Mouse (Mus musculus): ENCODE measurements around the gene Cyp2c70. TPM values are rescaled to one million over a fixed set of nuclear protein-coding genes. Genes with fewer than 3 reads are reported as not detected.
"Not testable (repeated sequence)": the region's sequence is repeated elsewhere in the genome, so short reads cannot be mapped to it uniquely, and the experiment has no call there.

Gene Cyp2c70
- polyA plus RNA-seq, 1 experiment from 2014 or later = not detected

DNA sequence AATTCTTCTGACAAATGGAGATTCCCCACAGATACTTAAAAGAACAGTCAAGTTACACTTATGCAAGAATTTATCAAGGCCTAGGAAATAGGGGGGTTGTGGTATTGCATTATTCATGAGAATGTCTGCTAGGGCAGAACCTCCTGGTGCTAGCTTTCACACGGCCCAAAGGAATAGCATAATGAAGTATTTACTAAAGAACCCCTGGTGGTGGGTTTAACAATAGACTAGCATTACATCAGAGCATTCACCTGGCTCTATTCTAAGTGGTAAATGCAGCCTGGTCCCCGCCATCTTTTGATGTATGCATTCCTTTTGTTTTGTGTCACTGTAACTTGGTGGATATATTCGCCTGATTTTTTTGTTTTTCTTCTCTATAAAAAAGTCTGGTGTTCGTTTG, 15.8 kb upstream of the Cyp2c70 start:
- H3K27me3 ChIP-seq (replicated peaks; ENCODE audit: control insufficient read depth, insufficient read depth, low read length); H3K9me3 ChIP-seq (ENCODE audit: control insufficient read depth, low read length); H3K4me3 ChIP-seq (replicated peaks; ENCODE audit: low read length); H3K36me3 ChIP-seq (ENCODE audit: control insufficient read depth, insufficient read depth); H3K4me2 ChIP-seq (ENCODE audit: low read length); H3K27ac ChIP-seq (ENCODE audit: low read length); H3K4me1 ChIP-seq (replicated peaks; ENCODE audit: control insufficient read depth, insufficient read depth, low read length); ATAC-seq; H3K9ac ChIP-seq (replicated peaks; ENCODE audit: low read depth, low read length): not testable (repeated sequence)
- WGBS = 13% methylated on average over 4 of the region's 4 CpGs

DNA sequence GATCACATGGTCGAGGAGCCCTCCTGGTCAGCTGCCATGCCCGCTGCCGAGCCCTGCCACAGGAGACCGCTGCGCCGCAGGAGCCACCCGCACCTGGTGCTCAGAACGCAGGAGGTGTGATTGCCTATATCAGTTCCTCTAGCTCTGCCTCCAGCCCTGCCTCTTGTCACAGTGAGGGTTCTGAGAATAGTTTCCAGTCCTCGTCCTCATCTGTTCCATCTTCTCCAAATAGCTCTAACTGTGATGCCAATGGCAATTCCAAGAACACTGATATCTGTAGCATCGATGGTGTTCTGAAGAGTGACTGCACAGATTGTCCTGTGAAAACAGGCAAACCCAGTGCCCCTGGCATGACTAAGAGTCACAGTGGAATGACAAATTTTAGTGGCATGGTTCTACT, 3.5 kb upstream of the Cyp2c70 start:
- ATAC-seq = no peak
- Histone ChIP-seq H3K27me3 (replicated peaks; ENCODE audit: control insufficient read depth, insufficient read depth, low read length) (no peaks in the 10 kb centered on the region), H3K9me3 (ENCODE audit: control insufficient read depth, low read length) (no peaks in the 10 kb centered on the region), H3K36me3 (ENCODE audit: control insufficient read depth, insufficient read depth) (no peaks in the 10 kb centered on the region), H3K27ac (ENCODE audit: low read length) (no peak overlapping the region), H3K4me2 (ENCODE audit: low read length) (no peak overlapping the region), H3K4me3 (replicated peaks; ENCODE audit: low read length) (no peak overlapping the region), H3K9ac (replicated peaks; ENCODE audit: low read depth, low read length) (no peak overlapping the region), H3K4me1 (replicated peaks; ENCODE audit: control insufficient read depth, insufficient read depth, low read length) (no peaks in the 10 kb centered on the region)
- WGBS = 95% methylated on average over 10 of the region's 10 CpGs

DNA sequence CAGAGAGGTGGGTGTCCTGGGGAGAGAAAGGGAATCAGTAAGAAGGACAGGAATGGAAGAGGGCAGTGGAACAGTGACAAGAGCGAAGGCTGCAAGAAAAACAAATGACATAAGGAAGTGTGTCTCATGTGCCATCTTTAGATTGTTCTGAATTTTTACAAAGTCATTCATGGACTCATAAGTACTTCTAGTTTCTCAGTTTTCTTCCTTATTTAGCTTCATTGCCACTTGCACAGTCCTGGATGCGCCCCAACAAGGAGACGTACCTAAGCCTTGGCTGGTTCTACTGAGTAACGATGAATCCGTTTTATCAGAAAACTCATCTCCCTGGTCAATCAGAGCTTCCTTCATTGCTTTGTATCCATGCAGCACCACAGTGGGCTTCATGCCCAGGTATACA, 3.5 kb downstream of the Cyp2c70 start:
- Histone ChIP-seq H3K27ac (ENCODE audit: low read length) (no peak overlapping the region), H3K9me3 (ENCODE audit: control insufficient read depth, low read length) (no peaks in the 10 kb centered on the region), H3K9ac (replicated peaks; ENCODE audit: low read depth, low read length) (no peak overlapping the region), H3K27me3 (replicated peaks; ENCODE audit: control insufficient read depth, insufficient read depth, low read length) (no peaks in the 10 kb centered on the region), H3K4me1 (replicated peaks; ENCODE audit: control insufficient read depth, insufficient read depth, low read length) (no peaks in the 10 kb centered on the region), H3K4me3 (replicated peaks; ENCODE audit: low read length) (no peak overlapping the region), H3K4me2 (ENCODE audit: low read length) (no peak overlapping the region), H3K36me3 (ENCODE audit: control insufficient read depth, insufficient read depth) (no peaks in the 10 kb centered on the region)
- WGBS = 93% methylated on average over 5 of the region's 5 CpGs
- no peak for ATAC-seq

DNA sequence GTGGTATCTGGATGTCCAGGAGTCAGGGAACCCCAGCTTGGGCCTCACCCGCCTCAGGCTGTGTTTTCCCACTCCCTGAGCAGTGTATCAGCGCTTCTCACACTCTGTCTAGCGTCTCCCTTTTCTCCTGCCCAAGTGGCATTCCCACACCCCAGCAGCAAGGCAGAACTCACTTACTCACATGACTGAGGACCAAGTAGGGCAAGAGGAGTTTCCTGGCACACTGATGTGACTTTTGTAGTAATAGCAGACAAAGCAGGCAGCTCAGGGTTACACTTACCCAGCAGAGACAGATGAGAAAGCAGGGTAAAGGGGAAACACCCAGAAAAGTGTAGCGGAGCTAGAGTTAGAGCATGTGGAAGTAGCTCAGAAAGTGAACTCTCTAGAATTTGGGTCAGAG, 8.8 kb downstream of the Cyp2c70 start:
- Histone ChIP-seq H3K4me3 (replicated peaks; ENCODE audit: low read length) (no peak overlapping the region), H3K9me3 (ENCODE audit: control insufficient read depth, low read length) (no peaks in the 10 kb centered on the region), H3K9ac (replicated peaks; ENCODE audit: low read depth, low read length) (no peak overlapping the region), H3K27ac (ENCODE audit: low read length) (no peak overlapping the region), H3K36me3 (ENCODE audit: control insufficient read depth, insufficient read depth) (no peaks in the 10 kb centered on the region), H3K27me3 (replicated peaks; ENCODE audit: control insufficient read depth, insufficient read depth, low read length) (no peaks in the 10 kb centered on the region), H3K4me1 (replicated peaks; ENCODE audit: control insufficient read depth, insufficient read depth, low read length) (no peaks in the 10 kb centered on the region), H3K4me2 (ENCODE audit: low read length) (no peak overlapping the region)
- WGBS = 92% methylated on average over 4 of the region's 4 CpGs
- ATAC-seq = no peak

DNA sequence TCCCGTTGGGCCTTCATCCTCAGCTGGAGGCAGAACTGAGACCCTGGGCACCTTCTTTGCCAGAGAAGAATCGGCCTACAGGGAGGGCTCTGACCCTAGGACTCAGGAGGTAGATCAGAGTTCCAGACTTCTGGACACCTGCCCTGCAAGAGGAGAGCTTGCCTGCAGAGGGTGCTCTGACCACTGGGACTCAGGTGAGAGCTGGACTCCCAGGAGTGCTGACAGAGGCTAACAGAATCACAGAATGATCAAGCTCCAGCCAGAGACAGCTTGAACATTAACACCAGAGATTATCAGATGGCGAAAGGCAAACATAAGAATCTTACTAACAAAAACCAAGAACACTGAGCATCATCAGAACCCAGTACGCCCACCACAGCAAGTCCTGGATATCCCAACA, 18.7 kb downstream of the Cyp2c70 start:
- not testable (repeated sequence) for H3K4me3 ChIP-seq (replicated peaks; ENCODE audit: low read length); H3K9me3 ChIP-seq (ENCODE audit: control insufficient read depth, low read length); H3K9ac ChIP-seq (replicated peaks; ENCODE audit: low read depth, low read length); H3K4me2 ChIP-seq (ENCODE audit: low read length); H3K36me3 ChIP-seq (ENCODE audit: control insufficient read depth, insufficient read depth); ATAC-seq; H3K27me3 ChIP-seq (replicated peaks; ENCODE audit: control insufficient read depth, insufficient read depth, low read length); H3K4me1 ChIP-seq (replicated peaks; ENCODE audit: control insufficient read depth, insufficient read depth, low read length); H3K27ac ChIP-seq (ENCODE audit: low read length)
- WGBS = 92% methylated on average over 4 of the region's 4 CpGs

DNA sequence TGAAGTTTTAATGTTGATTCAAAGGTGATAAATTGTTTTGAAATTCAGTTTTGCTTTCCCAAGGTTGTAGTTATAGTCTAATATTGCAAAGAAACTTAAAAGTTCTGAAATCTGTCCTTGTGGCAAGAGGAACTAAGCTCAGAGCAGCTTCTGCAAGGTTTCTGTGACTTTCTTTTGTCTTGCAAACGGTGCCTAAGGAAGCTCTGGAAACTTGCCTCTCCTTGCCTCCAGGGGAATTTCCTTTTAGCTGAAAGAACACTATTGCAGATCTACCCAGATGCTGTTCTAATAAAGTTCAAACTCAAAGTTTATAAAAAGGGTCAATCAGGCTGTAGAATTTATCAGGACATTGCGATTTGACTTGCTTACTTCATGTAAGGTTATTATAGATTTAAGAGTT, 60.1 kb downstream of the Cyp2c70 start:
- not testable (repeated sequence) for H3K27ac ChIP-seq (ENCODE audit: low read length); H3K27me3 ChIP-seq (replicated peaks; ENCODE audit: control insufficient read depth, insufficient read depth, low read length); H3K4me1 ChIP-seq (replicated peaks; ENCODE audit: control insufficient read depth, insufficient read depth, low read length); ATAC-seq; H3K4me3 ChIP-seq (replicated peaks; ENCODE audit: low read length); H3K36me3 ChIP-seq (ENCODE audit: control insufficient read depth, insufficient read depth); H3K4me2 ChIP-seq (ENCODE audit: low read length); H3K9ac ChIP-seq (replicated peaks; ENCODE audit: low read depth, low read length); H3K9me3 ChIP-seq (ENCODE audit: control insufficient read depth, low read length)
- WGBS = 27% methylated on average over 2 of the region's 2 CpGs

DNA sequence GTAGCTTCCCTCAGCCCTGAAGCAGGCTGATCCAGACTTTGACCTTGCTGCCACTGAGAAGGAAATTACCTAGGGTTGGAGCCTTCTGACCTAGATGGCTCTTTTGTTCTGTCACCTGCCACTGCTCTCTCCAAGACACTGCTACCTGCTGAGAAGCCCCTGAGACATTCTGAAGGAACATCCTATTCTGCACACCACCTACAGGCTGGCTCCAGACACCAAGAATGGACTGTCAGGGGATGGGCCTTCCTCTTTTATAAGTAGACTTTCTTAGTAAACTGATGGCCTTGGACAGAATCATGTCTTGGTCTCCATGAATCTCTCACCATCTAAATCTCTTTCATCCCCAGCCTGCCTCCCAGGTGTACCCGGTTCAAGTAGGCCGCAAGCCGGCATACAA, 62.0 kb downstream of the Cyp2c70 start:
- H3K27me3 ChIP-seq (replicated peaks; ENCODE audit: control insufficient read depth, insufficient read depth, low read length); ATAC-seq: not testable (repeated sequence)

DNA sequence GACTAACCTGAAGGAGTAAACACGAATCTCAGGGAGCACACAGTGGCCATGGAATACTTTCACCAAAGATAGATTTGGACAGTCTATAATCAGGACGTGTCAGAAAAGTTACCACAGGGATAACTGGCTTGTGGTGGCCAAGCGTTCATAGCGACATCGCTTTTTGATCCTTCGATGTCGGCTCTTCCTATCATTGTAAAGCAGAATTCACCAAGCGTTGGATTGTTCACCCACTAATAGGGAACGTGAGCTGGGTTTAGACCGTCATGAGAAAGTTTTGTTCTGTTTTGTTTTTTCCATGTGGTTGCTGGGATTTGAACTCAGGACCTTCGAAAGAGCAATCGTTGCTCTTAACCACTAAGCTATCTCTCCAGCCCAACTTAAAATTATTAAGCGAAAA, 67.5 kb downstream of the Cyp2c70 start:
- H3K27ac ChIP-seq (ENCODE audit: low read length); H3K36me3 ChIP-seq (ENCODE audit: control insufficient read depth, insufficient read depth); H3K9me3 ChIP-seq (ENCODE audit: control insufficient read depth, low read length); H3K4me3 ChIP-seq (replicated peaks; ENCODE audit: low read length); H3K9ac ChIP-seq (replicated peaks; ENCODE audit: low read depth, low read length); H3K4me2 ChIP-seq (ENCODE audit: low read length); H3K27me3 ChIP-seq (replicated peaks; ENCODE audit: control insufficient read depth, insufficient read depth, low read length); ATAC-seq; H3K4me1 ChIP-seq (replicated peaks; ENCODE audit: control insufficient read depth, insufficient read depth, low read length): not testable (repeated sequence)
- WGBS = 82% methylated on average over 13 of the region's 13 CpGs

More for the DNA sequence above, 62.0 kb downstream of the Cyp2c70 start:
- not testable (repeated sequence) for H3K4me3 ChIP-seq (replicated peaks; ENCODE audit: low read length); H3K27ac ChIP-seq (ENCODE audit: low read length); H3K36me3 ChIP-seq (ENCODE audit: control insufficient read depth, insufficient read depth); H3K9ac ChIP-seq (replicated peaks; ENCODE audit: low read depth, low read length); H3K4me1 ChIP-seq (replicated peaks; ENCODE audit: control insufficient read depth, insufficient read depth, low read length); H3K4me2 ChIP-seq (ENCODE audit: low read length); H3K9me3 ChIP-seq (ENCODE audit: control insufficient read depth, low read length)
- 85% methylated on average over 3 of the region's 3 CpGs for WGBS

Other genes with a start within 250 kb of the Cyp2c70 start
- not detected in 2 replicates for gene Cyp2c37, start 194.9 kb downstream of the Cyp2c70 start, polyA plus RNA-seq (2015; fragmentation: Nextera tagmentation; extraction: Ambion mirVana)
- not detected in 2 replicates for gene Cyp2c54, start 113.5 kb downstream of the Cyp2c70 start, polyA plus RNA-seq (2015; fragmentation: Nextera tagmentation; extraction: Ambion mirVana)
- gene Cyp2c50, start 97.6 kb downstream of the Cyp2c70 start, polyA plus RNA-seq (2015; fragmentation: Nextera tagmentation; extraction: Ambion mirVana) = not detected in 2 replicates
- 12.5 and 18.3 TPM in 2 replicates for gene Pdlim1, start 84.5 kb upstream of the Cyp2c70 start, polyA plus RNA-seq (2015; fragmentation: Nextera tagmentation; extraction: Ambion mirVana)